Mouse (Mus musculus) hindbrain, embryonic 14.5 days (tissue): ENCODE measurements around the gene Stard13. TPM values are rescaled to one million over a fixed set of nuclear protein-coding genes. Genes with fewer than 3 reads are reported as not detected.

Experiments used
- ATAC-seq: fragments of 200-750 bp; cut with Nextera tagmentation; 2 replicates; pipeline ENCODE4 v1.8.0; 2017; ENCODE audit warnings: moderate number of reproducible peaks, mild to moderate bottlenecking, moderate TSS enrichment, moderate library complexity; ENCODE audit not compliant: low FRiP score
- DNase-seq: peaks from one replicate; pipeline ENCODE4 v3.0.0-alpha.2; 2015; ENCODE audit warnings: low spot score
- H3K27ac ChIP-seq: fragments of 300-500 bp; sonication (generic); 2 replicates; pipeline ENCODE4 v1.5.1; 2014; ENCODE audit warnings: mild to moderate bottlenecking, moderate library complexity
- H3K27me3 ChIP-seq: fragments of 300-500 bp; sonication (generic); 2 replicates; pipeline ENCODE4 v1.6.1; 2014; ENCODE audit warnings: mild to moderate bottlenecking, low read length, mixed read lengths; ENCODE audit not compliant: control insufficient read depth, insufficient read depth
- H3K36me3 ChIP-seq: fragments of 300-500 bp; sonication (generic); replicated peaks from 2 replicates; pipeline ENCODE4 v1.6.1; 2014; ENCODE audit not compliant: control insufficient read depth, insufficient read depth
- H3K4me1 ChIP-seq: fragments of 300-500 bp; sonication (generic); replicated peaks from 2 replicates; pipeline ENCODE4 v1.6.1; 2014; ENCODE audit warnings: antibody characterized with exemption, low read length, mixed read lengths; ENCODE audit not compliant: control insufficient read depth, insufficient read depth
- H3K4me2 ChIP-seq: fragments of 300-500 bp; sonication (generic); replicated peaks from 2 replicates; pipeline ENCODE4 v1.6.1; 2014; ENCODE audit warnings: mild to moderate bottlenecking, moderate library complexity
- H3K4me3 ChIP-seq: fragments of 300-500 bp; sonication (generic); replicated peaks from 2 replicates; pipeline ENCODE4 v1.5.1; 2014; ENCODE audit warnings: mild to moderate bottlenecking, low read length
- H3K9ac ChIP-seq: fragments of 300-500 bp; sonication (generic); 2 replicates; pipeline ENCODE4 v1.6.1; 2014
- H3K9me3 ChIP-seq: fragments of 300-500 bp; sonication (generic); 2 replicates; pipeline ENCODE4 v1.6.1; 2016; ENCODE audit warnings: low read length; ENCODE audit not compliant: control insufficient read depth
- WGBS: fragments of 180-500 bp; shearing (Covaris S2); extraction: QIAGEN DNeasy Blood & Tissue Kit; methylation state at CpG from one replicate; pipeline ENCODE4 v1.1.7; 2014; 5-methylcytosine and 5-hydroxymethylcytosine counted together
- polyA plus RNA-seq: library from polyadenylated mRNA; unstranded; fragments of >200 nt; fragmentation: Nextera tagmentation; extraction: Ambion mirVana; gene quantifications from 2 replicates; pipeline ENCODE4 v1.2.1, GENCODE M21; 2014

The Stard13 gene
- polyA plus RNA-seq, 1 experiment from 2014 or later: 6.0 TPM

DNA sequence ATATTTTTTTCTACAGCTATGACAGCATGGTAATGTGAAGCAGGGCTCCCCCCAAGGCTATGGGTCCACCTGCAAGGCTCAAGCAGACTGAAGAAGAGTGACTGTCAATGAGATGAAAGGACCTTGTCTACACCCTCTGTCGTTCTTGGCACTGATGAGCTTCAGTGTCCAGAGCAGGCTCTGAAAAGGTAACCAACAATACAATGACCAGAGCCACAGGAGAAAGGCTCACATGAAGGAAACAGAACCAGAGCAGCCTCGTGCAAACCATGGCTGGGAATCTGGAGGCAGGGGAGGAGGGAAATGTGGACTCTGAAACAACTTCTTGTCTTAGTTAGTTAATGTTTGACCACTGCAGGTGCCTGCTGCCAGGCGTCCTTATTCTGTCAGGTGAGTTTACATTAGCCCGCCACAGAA, 57.7 kb downstream of the Stard13 start:
- no peak for ATAC-seq
- H3K27me3 ChIP-seq: no peaks in the 10 kb centered on the region
- H3K36me3 ChIP-seq: no peaks in the 10 kb centered on the region
- no peaks in the 10 kb centered on the region for H3K9me3 ChIP-seq
- no peaks in the 10 kb centered on the region for H3K4me1 ChIP-seq
- no peak overlapping the region for H3K27ac ChIP-seq
- H3K9ac ChIP-seq: no peak overlapping the region
- DNase-seq: no peak
- no peak overlapping the region for H3K4me2 ChIP-seq
- 69% methylated on average over 4 of the region's 4 CpGs for WGBS
- no peak overlapping the region for H3K4me3 ChIP-seq

GRCm38 (mm10) chr5:151174485-151175460, 58.9 kb downstream of the Stard13 start:
- Histone ChIP-seq H3K27ac (no peak overlapping the region), H3K9ac (no peak overlapping the region), H3K4me3 (no peak overlapping the region)

GRCm38 (mm10) chr5:151173774-151174173, 59.9 kb downstream of the Stard13 start:
- 84% methylated on average over 1 of the region's 1 CpGs for WGBS
- Histone ChIP-seq H3K27ac (no peak overlapping the region), H3K9ac (no peak overlapping the region), H3K4me3 (no peak overlapping the region), H3K4me1 (no peaks in the 10 kb centered on the region), H3K4me2 (no peak overlapping the region), H3K9me3 (no peaks in the 10 kb centered on the region), H3K27me3 (no peaks in the 10 kb centered on the region), H3K36me3 (no peaks in the 10 kb centered on the region)
- DNase-seq (no peak), ATAC-seq (no peak)

More at GRCm38 (mm10) chr5:151174485-151175460, 58.9 kb downstream of the Stard13 start:
- no peak overlapping the region for H3K4me2 ChIP-seq
- no peaks in the 10 kb centered on the region for H3K27me3 ChIP-seq
- WGBS: 80% methylated on average over 7 of the region's 7 CpGs
- no peak for ATAC-seq
- no peaks in the 10 kb centered on the region for H3K4me1 ChIP-seq
- no peaks in the 10 kb centered on the region for H3K9me3 ChIP-seq
- no peak for DNase-seq
- H3K36me3 ChIP-seq: no peaks in the 10 kb centered on the region

GRCm38 (mm10) chr5:151170168-151170750, 63.4 kb downstream of the Stard13 start:
- 88% methylated on average over 3 of the region's 3 CpGs for WGBS

GRCm38 (mm10) chr5:151168191-151168590, 65.4 kb downstream of the Stard13 start:
- no peaks in the 10 kb centered on the region for H3K27me3 ChIP-seq
- H3K4me1 ChIP-seq: 0 out of 2 replicates have a peak, but pooled peaks cover 13% of the 10 kb centered on the region
- H3K4me3 ChIP-seq: no peak overlapping the region
- no peak overlapping the region for H3K9ac ChIP-seq
- ATAC-seq (no peak), DNase-seq (no peak)
- 98% methylated on average over 3 of the region's 3 CpGs for WGBS
- peak overlapping the region; percentile 43; the same call in 1 of the 2 replicates for H3K27ac ChIP-seq
- H3K36me3 ChIP-seq: no peaks in the 10 kb centered on the region
- H3K4me2 ChIP-seq: no peak overlapping the region
- H3K9me3 ChIP-seq: no peaks in the 10 kb centered on the region

More at GRCm38 (mm10) chr5:151170168-151170750, 63.4 kb downstream of the Stard13 start:
- no peak for ATAC-seq
- Histone ChIP-seq H3K9me3 (no peaks in the 10 kb centered on the region), H3K27me3 (no peaks in the 10 kb centered on the region), H3K4me2 (no peak overlapping the region), H3K36me3 (no peaks in the 10 kb centered on the region), H3K27ac (no peak overlapping the region), H3K9ac (no peak overlapping the region), H3K4me1 (0 out of 2 replicates have a peak, but pooled peaks cover 10% of the 10 kb centered on the region), H3K4me3 (no peak overlapping the region)
- no peak for DNase-seq

GRCm38 (mm10) chr5:151167641-151168040, 66.0 kb downstream of the Stard13 start:
- DNase-seq: no peak
- H3K27me3 ChIP-seq: no peaks in the 10 kb centered on the region
- no peaks in the 10 kb centered on the region for H3K9me3 ChIP-seq
- H3K9ac ChIP-seq: no peak overlapping the region
- WGBS: 79% methylated on average over 6 of the region's 6 CpGs
- ATAC-seq: no peak
- H3K27ac ChIP-seq: 0 out of 2 replicates have a peak overlapping the region, but pooled peaks have one; percentile 29
- no peak overlapping the region for H3K4me2 ChIP-seq
- no peak overlapping the region for H3K4me3 ChIP-seq
- 0 out of 2 replicates have a peak, but pooled peaks cover 13% of the 10 kb centered on the region for H3K4me1 ChIP-seq
- no peaks in the 10 kb centered on the region for H3K36me3 ChIP-seq

- 77% methylated on average over 5 of the region's 5 CpGs for whole genome bisulfite sequencing
- Histone ChIP-seq H3K4me3 (no peak overlapping the region), H3K4me2 (no peak overlapping the region), H3K4me1 (0 out of 2 replicates have a peak, but pooled peaks cover 13% of the 10 kb centered on the region), H3K27me3 (no peaks in the 10 kb centered on the region), H3K36me3 (no peaks in the 10 kb centered on the region), H3K27ac (no peak overlapping the region), H3K9me3 (no peaks in the 10 kb centered on the region), H3K9ac (no peak overlapping the region)
- ATAC-seq (no peak), DNase-seq (no peak)
These were observed 67.4 kb downstream of the Stard13 start for GRCm38 (mm10) chr5:151166266-151166665.

GRCm38 (mm10) chr5:151165381-151166016, 68.1 kb downstream of the Stard13 start:
- 0 out of 2 replicates have a peak, but pooled peaks cover 13% of the 10 kb centered on the region for H3K4me1 ChIP-seq
- H3K9ac ChIP-seq: no peak overlapping the region
- no peaks in the 10 kb centered on the region for H3K9me3 ChIP-seq
- no peaks in the 10 kb centered on the region for H3K27me3 ChIP-seq
- DNase-seq (no peak), ATAC-seq (no peak)
- H3K4me3 ChIP-seq: no peak overlapping the region
- H3K36me3 ChIP-seq: no peaks in the 10 kb centered on the region
- H3K27ac ChIP-seq: no peak overlapping the region
- WGBS: 88% methylated on average over 6 of the region's 6 CpGs
- H3K4me2 ChIP-seq: no peak overlapping the region

DNA sequence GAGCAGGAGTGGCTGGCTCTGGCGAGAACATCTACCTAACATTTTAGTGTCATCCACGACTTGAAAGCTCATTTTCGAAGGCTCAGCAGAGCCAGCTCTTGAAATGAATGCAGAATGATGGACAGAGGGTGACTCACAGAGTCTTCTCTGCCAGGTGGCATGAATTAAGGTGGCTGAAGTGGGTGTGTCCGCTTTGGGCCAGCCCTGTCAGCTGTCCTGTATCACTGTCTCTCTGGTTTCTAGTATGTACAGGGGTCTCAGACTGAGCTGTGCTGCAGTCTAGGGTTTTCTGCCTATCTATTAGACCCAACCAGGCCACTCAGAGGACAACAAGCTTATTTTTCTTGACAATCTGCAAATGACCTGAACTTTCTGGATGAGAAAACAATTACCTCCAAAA, 68.8 kb downstream of the Stard13 start:
- H3K4me2 ChIP-seq: no peak overlapping the region
- no peaks in the 10 kb centered on the region for H3K36me3 ChIP-seq
- no peaks in the 10 kb centered on the region for H3K9me3 ChIP-seq
- H3K27ac ChIP-seq: no peak overlapping the region
- no peak overlapping the region for H3K4me3 ChIP-seq
- H3K27me3 ChIP-seq: no peaks in the 10 kb centered on the region
- ATAC-seq: no peak
- 0 out of 2 replicates have a peak, but pooled peaks cover 13% of the 10 kb centered on the region for H3K4me1 ChIP-seq
- DNase-seq: no peak
- WGBS: 73% methylated on average over 4 of the region's 4 CpGs
- no peak overlapping the region for H3K9ac ChIP-seq
